Mouse (Mus musculus) kidney, embryonic 15.5 days (tissue): ENCODE results near the gene Pax4. TPM values are rescaled to one million over a fixed set of nuclear protein-coding genes. Genes with fewer than 3 reads are reported as not detected.
A peak's percentile ranks its signal among the peaks of the same experiment; 100 is the strongest.

ENCODE experiments used
- ATAC-seq: fragments of 200-750 bp; cut with Nextera tagmentation; replicated peaks from 2 replicates; pipeline ENCODE4 v1.8.0; 2017; ENCODE audit warnings: moderate TSS enrichment; ENCODE audit not compliant: low FRiP score
- H3K27ac ChIP-seq: fragments of 300-500 bp; sonication (generic); 2 replicates; pipeline ENCODE4 v1.5.1; 2015; ENCODE audit warnings: mild to moderate bottlenecking, inconsistent platforms
- H3K27me3 ChIP-seq: fragments of 300-500 bp; sonication (generic); 2 replicates; pipeline ENCODE4 v1.6.1; 2015; ENCODE audit warnings: inconsistent platforms
- H3K36me3 ChIP-seq: fragments of 300-500 bp; sonication (generic); 2 replicates; pipeline ENCODE4 v1.6.1; 2015; ENCODE audit warnings: inconsistent platforms
- H3K4me1 ChIP-seq: fragments of 300-500 bp; sonication (generic); 2 replicates; pipeline ENCODE4 v1.6.1; 2015; ENCODE audit warnings: inconsistent platforms
- H3K4me2 ChIP-seq: fragments of 300-500 bp; sonication (generic); 2 replicates; pipeline ENCODE4 v1.6.1; 2015; ENCODE audit warnings: moderate library complexity, mild to moderate bottlenecking, inconsistent platforms
- H3K4me3 ChIP-seq: fragments of 300-500 bp; sonication (generic); replicated peaks from 2 replicates; pipeline ENCODE4 v1.5.1; 2015; ENCODE audit warnings: mild to moderate bottlenecking, inconsistent platforms
- H3K9ac ChIP-seq: fragments of 300-500 bp; sonication (generic); 2 replicates; pipeline ENCODE4 v1.6.1; 2015; ENCODE audit warnings: mild to moderate bottlenecking, inconsistent platforms
- H3K9me3 ChIP-seq: fragments of 300-500 bp; sonication (generic); replicated peaks from 2 replicates; pipeline ENCODE4 v1.6.1; 2016; ENCODE audit warnings: inconsistent platforms
- WGBS: fragments of 180-500 bp; shearing (Covaris S2); methylation state at CpG from one replicate; pipeline ENCODE4 v1.1.7; 2015; ENCODE audit warnings: mixed read lengths; 5-methylcytosine and 5-hydroxymethylcytosine counted together
- polyA plus RNA-seq: library from polyadenylated mRNA; unstranded; fragments of >200 nt; fragmentation: Nextera tagmentation; extraction: Ambion mirVana; gene quantifications from 2 replicates; pipeline ENCODE4 v1.2.1, GENCODE M21; 2015

Pax4 gene
- polyA plus RNA-seq, 1 experiment from 2014 or later = not detected

DNA sequence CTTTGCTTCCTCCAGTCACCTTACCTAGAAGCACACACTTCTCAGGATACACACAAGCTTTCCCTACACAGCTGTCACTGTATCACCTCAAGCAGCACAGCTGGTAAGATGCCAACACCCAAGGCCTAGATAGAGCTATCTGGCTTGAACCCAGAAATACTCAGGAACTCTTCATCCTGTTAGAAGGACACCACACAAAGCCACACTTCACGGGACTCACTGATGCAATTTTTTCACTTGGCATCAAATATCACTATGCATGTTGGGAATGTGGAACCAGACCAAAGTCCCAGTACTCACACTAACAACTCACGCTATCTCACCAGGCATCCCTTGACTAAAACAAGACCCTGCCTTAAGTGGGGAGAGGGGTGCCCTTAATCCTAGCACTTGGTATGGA lies 29.5 kb downstream of the Pax4 start:
- ATAC-seq = no peak
- Histone ChIP-seq H3K4me1 (peaks cover 57% of the 10 kb centered on the region), H3K27ac (no peak overlapping the region), H3K9me3 (no peaks in the 10 kb centered on the region), H3K36me3 (peaks cover 41% of the 10 kb centered on the region), H3K9ac (0 out of 2 replicates have a peak overlapping the region, but pooled peaks have one; percentile 1), H3K27me3 (no peaks in the 10 kb centered on the region), H3K4me2 (peak overlapping the region; percentile 89; the same call in 1 of the 2 replicates), H3K4me3 (0 out of 2 replicates have a peak overlapping the region, but pooled peaks have one; percentile 71)
- WGBS = 71% methylated on average over 2 of the region's 2 CpGs

DNA sequence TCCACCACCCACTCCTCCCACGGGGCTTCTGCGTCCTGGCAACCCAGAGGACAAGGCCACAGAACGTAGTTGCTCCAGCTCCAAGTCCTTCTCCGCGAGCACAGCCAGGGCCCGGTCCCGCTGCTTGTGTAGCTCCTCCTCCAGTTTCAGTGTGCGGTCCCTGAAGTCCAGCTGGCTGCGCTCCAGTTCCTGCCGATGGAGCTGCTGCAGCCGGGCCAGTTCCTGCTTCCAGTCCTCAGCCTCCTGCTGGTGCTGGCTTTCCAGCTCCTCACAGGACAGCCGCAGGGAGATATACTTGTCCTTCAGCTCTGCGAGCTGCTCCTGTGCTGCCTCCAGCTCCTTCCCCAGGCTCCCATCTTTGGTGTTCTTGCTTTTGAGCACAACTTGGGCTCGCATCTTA lies 30.7 kb downstream of the Pax4 start:
- Histone ChIP-seq H3K27me3 (no peaks in the 10 kb centered on the region), H3K27ac (peak overlapping the region; percentile 27; the same call in 1 of the 2 replicates), H3K4me3 (no peak overlapping the region), H3K9me3 (no peaks in the 10 kb centered on the region), H3K9ac (no peak overlapping the region), H3K36me3 (peaks cover 42% of the 10 kb centered on the region), H3K4me2 (peak overlapping the region; percentile 41), H3K4me1 (peaks cover 51% of the 10 kb centered on the region)
- 64% methylated on average over 14 of the region's 14 CpGs for WGBS
- ATAC-seq = no peak

DNA sequence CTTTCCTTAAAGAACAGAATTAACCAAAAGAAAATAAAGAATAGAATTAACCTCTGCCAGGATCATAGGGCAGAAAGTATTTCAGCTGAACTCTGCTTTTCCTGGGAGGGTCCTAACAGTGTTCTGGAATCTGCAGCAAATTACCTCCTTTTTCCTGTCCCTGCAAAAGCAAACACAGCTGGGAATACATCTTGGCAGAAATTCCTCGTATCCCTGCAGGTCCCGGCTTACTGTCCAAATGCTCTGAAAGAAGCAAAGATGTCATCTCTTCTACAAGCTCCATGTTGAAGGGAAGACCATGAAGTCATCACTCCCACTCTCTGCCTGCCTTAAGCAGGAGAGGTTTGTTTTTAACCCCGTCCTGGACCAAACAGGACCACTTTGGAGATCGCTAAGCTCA lies 32.2 kb downstream of the Pax4 start:
- no peaks in the 10 kb centered on the region for H3K9me3 ChIP-seq
- no peak overlapping the region for H3K27ac ChIP-seq
- H3K4me3 ChIP-seq = no peak overlapping the region
- no peak overlapping the region for H3K4me2 ChIP-seq
- peaks cover 43% of the 10 kb centered on the region for H3K4me1 ChIP-seq
- H3K9ac ChIP-seq = no peak overlapping the region
- 48% methylated on average over 4 of the region's 4 CpGs for WGBS
- H3K27me3 ChIP-seq = no peaks in the 10 kb centered on the region
- no peak for ATAC-seq
- peaks cover 42% of the 10 kb centered on the region for H3K36me3 ChIP-seq

DNA sequence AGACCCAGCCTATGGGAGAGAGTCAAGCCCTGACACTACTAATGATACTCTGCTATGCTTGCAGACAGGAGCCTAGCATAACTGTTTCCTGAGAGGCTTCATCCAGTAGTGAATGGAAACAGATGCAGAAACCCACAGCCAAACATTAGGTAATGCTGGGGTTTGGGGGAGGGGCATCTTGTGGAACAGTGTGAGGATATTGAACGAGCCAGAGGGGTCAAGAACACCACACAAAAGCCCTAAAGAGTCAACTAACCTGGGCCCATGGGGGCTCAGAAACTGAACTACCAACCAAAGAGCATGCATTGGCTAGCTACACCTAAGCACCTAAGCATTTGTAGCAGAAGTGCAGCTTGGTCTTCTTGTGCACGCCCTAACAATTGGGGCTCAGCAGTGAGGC lies 37.9 kb downstream of the Pax4 start:
- H3K27me3 ChIP-seq = no peaks in the 10 kb centered on the region
- H3K4me1 ChIP-seq = no peaks in the 10 kb centered on the region
- H3K4me2 ChIP-seq = no peak overlapping the region
- H3K36me3 ChIP-seq = peaks cover 16% of the 10 kb centered on the region
- H3K9me3 ChIP-seq = no peaks in the 10 kb centered on the region
- no peak overlapping the region for H3K9ac ChIP-seq
- no peak for ATAC-seq
- H3K4me3 ChIP-seq = no peak overlapping the region
- H3K27ac ChIP-seq = no peak overlapping the region
- whole genome bisulfite sequencing = 84% methylated on average over 2 of the region's 2 CpGs

DNA sequence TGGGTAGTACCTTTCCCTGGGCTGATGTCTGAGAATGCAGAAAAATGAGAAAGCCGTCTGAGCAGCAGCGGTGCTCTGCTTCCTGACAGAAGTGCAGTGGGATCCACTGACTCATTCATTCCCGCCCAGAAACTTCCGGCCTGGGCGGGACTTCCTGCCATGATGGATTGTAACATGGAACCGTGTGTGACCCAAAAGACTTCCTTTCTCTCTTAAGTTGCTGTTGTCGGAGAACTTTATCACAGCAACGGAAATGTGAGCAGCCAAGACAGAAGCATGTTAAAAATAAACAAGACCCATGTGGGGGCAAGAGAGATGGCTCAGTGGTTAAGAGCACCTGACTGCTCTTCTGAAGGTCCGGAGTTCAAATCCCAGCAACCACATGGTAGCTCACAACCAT lies 39.1 kb downstream of the Pax4 start:
- 78% methylated on average over 9 of the region's 9 CpGs for WGBS
- no peaks in the 10 kb centered on the region for H3K27me3 ChIP-seq

DNA sequence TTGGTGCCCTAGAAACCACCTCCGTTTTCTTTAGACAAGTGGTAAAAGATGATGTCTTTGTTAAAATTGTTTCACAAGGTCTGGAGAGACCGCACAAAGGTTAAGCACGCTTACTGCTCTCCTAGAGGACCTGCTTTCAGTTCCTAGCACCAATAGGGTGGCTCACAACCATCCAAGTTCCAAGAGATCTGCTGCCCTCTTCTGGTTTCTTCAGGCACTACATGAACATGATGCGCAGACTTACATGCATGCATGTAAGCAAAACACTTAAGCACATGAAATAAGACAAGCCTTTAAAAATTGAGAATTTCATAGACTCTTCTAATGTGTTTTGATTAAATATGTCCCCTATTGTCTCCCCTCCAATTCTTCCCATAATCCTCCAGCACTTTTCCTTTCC lies 49.4 kb downstream of the Pax4 start:
- Histone ChIP-seq H3K9ac (no peak overlapping the region), H3K27ac (no peak overlapping the region), H3K4me2 (no peak overlapping the region), H3K36me3 (no peaks in the 10 kb centered on the region), H3K4me3 (no peak overlapping the region), H3K4me1 (peaks cover 8% of the 10 kb centered on the region), H3K9me3 (peaks cover 2% of the 10 kb centered on the region; the same call in 1 of the 2 replicates), H3K27me3 (peaks cover 42% of the 10 kb centered on the region)
- 90% methylated on average over 4 of the region's 4 CpGs for WGBS
- ATAC-seq = no peak

More for the DNA sequence above, 39.1 kb downstream of the Pax4 start:
- Histone ChIP-seq H3K4me1 (no peaks in the 10 kb centered on the region), H3K9me3 (no peaks in the 10 kb centered on the region), H3K4me2 (no peak overlapping the region), H3K36me3 (peaks cover 4% of the 10 kb centered on the region), H3K4me3 (no peak overlapping the region), H3K27ac (no peak overlapping the region), H3K9ac (no peak overlapping the region)
- no peak for ATAC-seq

DNA sequence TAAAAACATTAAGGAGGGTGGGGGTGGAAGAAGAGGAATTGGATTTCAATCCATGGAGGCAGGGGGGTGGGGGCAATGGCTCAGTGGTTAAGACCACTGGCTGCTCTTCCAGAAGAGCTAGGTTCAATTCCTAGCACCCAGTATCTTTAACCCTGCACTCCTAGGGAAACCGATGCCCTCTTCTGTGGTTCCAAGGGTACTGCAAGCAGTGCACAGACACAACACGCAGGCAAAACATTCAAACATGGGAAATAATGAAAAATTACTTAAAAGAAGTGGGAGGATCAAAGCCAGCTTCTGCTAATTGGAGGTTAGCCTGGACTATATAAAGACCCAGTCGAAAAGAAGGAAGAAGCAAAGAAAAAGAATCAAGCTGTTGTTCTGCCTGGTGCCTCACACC lies 50.4 kb downstream of the Pax4 start:
- no peaks in the 10 kb centered on the region; the same call in 1 of the 2 replicates for H3K9me3 ChIP-seq
- H3K9ac ChIP-seq = no peak overlapping the region
- no peak for ATAC-seq
- peaks cover 47% of the 10 kb centered on the region for H3K27me3 ChIP-seq
- H3K4me2 ChIP-seq = no peak overlapping the region
- no peak overlapping the region for H3K27ac ChIP-seq
- no peaks in the 10 kb centered on the region for H3K36me3 ChIP-seq
- peaks cover 8% of the 10 kb centered on the region for H3K4me1 ChIP-seq
- no peak overlapping the region for H3K4me3 ChIP-seq
- WGBS = 89% methylated on average over 3 of the region's 3 CpGs

DNA sequence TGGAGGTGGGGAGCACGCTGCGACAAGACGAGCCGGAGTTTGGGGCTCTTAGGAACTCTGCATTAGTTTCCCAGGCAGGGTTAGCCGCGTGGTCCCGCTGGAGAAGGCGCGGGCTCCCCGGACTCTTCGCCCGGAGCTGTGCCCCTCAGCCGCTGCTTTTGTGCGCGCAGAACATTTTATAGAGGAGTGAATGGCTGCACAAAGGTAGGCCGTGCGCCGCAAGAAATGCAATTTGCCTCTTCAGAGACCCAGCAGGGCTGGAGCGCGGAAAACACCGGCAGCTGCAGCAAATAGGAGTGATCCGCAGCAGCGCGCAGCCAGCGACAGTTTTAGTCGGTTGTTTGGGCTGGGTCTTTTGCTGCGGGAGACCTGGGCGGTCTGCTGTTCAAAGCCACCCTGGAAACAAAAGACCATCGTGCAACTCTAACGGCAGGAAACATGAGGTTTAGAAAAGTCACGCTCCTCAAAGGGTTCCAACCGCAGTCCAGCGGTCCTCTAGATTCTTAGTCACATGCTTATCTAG lies 51.4 kb downstream of the Pax4 start, which contains the start of gene Zfp800:
Gene Zfp800 (minus strand): TSS at position 325 of the 523 bp plus-strand sequence.
- Histone ChIP-seq H3K9me3 (no peaks in the 10 kb centered on the region; the same call in 1 of the 2 replicates), H3K36me3 (no peaks in the 10 kb centered on the region), H3K27me3 (peaks cover 47% of the 10 kb centered on the region), H3K4me3 (peak within 1 kb of the TSS; percentile 47), H3K27ac (no peak within 1 kb of the TSS), H3K4me2 (peak within 1 kb of the TSS; percentile 87), H3K4me1 (peaks cover 8% of the 10 kb centered on the region), H3K9ac (peak within 1 kb of the TSS; percentile 26; the same call in 1 of the 2 replicates)
- WGBS = 1% methylated on average over 33 of the region's 33 CpGs
- peak; percentile 54; the same call in 1 of the 2 replicates for ATAC-seq

DNA sequence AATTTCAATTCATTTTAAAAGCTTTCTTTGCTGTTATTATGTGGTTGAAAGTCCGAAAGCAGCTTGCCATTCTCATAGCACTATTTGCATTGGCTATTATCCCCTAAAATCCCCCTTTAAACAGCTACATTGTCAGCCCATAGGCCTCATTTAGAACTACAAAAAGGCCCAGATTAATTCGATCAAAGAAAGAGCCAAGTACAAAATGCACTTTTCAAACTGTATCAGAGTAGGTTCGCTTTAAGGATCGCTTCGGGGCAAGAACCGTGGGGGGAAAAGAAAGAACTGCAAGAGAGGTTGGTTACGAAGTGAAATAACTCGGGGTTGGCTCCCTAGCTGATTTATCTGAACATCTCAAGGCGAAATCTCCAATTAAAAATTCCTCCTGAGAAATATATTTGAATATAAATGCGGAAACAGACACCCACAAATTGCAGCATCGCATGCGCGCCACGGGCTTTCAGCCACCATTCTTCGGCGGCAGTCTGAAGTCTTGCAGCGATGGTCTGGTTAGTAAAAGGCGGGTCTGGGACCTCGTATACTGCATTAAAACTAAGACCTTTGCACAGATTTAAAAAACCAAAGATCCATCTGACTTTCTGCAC lies 52.2 kb downstream of the Pax4 start:
- Histone ChIP-seq H3K27me3 (peaks cover 47% of the 10 kb centered on the region), H3K4me2 (peak overlapping the region; percentile 87), H3K9me3 (no peaks in the 10 kb centered on the region; the same call in 1 of the 2 replicates), H3K4me3 (peak overlapping the region; percentile 47), H3K4me1 (peaks cover 8% of the 10 kb centered on the region), H3K36me3 (no peaks in the 10 kb centered on the region), H3K27ac (no peak overlapping the region), H3K9ac (peak overlapping the region; percentile 2; the same call in 1 of the 2 replicates)
- ATAC-seq = no peak
- WGBS = 3% methylated on average over 19 of the region's 19 CpGs

DNA sequence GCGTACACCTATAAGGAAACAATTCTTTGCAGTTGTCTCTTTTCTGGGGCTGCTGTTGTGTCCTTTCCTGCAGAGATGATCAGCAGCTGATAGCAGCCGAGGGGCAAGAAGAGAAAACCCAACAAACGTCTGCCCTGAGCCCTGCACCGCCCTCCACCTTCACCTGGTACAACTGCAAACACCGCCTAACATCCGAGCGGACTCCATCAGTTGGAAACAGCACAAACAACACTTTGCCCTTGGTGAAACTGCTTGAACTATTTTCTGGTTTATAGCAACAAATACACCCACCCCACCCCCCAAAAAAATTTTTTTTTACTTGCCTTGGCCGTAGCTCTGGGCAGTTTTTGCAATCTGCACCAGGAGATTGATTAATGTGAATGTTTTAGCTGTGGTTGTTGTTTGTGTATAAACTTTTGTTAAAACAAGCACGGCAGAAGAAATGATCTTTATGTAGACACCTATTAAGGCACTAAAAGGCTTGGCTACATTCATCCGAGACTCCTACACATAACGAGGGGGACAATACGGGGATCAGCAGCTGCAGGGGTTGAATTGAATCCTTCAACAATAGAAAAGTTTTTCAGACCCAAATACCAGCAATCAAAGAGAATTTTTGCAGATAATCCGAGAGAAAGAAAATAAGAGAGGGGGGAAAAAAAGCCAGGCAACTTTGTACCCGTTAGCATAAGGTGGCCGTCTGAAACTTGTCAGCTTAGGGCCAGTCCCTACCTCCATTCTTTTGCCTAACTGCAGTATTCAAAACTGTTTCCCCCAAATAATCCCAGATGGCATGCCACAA lies 52.9 kb downstream of the Pax4 start:
- peak overlapping the region; percentile 47; the same call in 1 of the 2 replicates for H3K4me3 ChIP-seq
- H3K36me3 ChIP-seq = no peaks in the 10 kb centered on the region
- peaks cover 47% of the 10 kb centered on the region for H3K27me3 ChIP-seq
- H3K27ac ChIP-seq = no peak overlapping the region
- 31% methylated on average over 15 of the region's 15 CpGs for WGBS
- H3K9ac ChIP-seq = no peak overlapping the region
- no peak for ATAC-seq
- no peaks in the 10 kb centered on the region; the same call in 1 of the 2 replicates for H3K9me3 ChIP-seq
- H3K4me2 ChIP-seq = peak overlapping the region; percentile 87
- H3K4me1 ChIP-seq = peaks cover 8% of the 10 kb centered on the region
